Mouse (Mus musculus) stomach, embryonic 16.5 days (tissue): ENCODE data around the gene Cst9. TPM values are rescaled to one million over a fixed set of nuclear protein-coding genes. Genes with fewer than 3 reads are reported as not detected.

Experiments
- polyA plus RNA-seq: library from polyadenylated mRNA; unstranded; fragments of >200 nt; fragmentation: Nextera tagmentation; extraction: Ambion mirVana; gene quantifications from 2 replicates; pipeline ENCODE4 v1.2.1, GENCODE M21; 2015

Cst9 gene
- polyA plus RNA-seq, 1 experiment from 2014 or later: not detected

Other genes with a start within 250 kb of the Cst9 start
- 66.4 and 67.0 TPM in 2 replicates for gene Nxt1, start 162.5 kb upstream of the Cst9 start, polyA plus RNA-seq
- gene Gzf1, start 154.1 kb upstream of the Cst9 start, polyA plus RNA-seq: 18.9 and 19.6 TPM in 2 replicates
- 4.9 TPM in 2 replicates for gene Napb, start 102.7 kb upstream of the Cst9 start, polyA plus RNA-seq
- not detected in 2 replicates for gene Cstl1, start 84.8 kb upstream of the Cst9 start, polyA plus RNA-seq
- gene Cst11, start 63.6 kb upstream of the Cst9 start, polyA plus RNA-seq: not detected in 2 replicates
- not detected in 2 replicates for gene 8030411F24Rik, start 53.1 kb upstream of the Cst9 start, polyA plus RNA-seq
- not detected in 2 replicates for gene Cst12, start 45.8 kb upstream of the Cst9 start, polyA plus RNA-seq
- 2.5 and 4.3 TPM in 2 replicates for gene Cst8, start 36.4 kb upstream of the Cst9 start, polyA plus RNA-seq
- not detected in 2 replicates for gene Cst13, start 15.1 kb upstream of the Cst9 start, polyA plus RNA-seq
- gene 9230104L09Rik, start 29.9 kb downstream of the Cst9 start, polyA plus RNA-seq: not detected in 2 replicates
- 470 and 499 TPM in 2 replicates for gene Cst3, start 40.5 kb downstream of the Cst9 start, polyA plus RNA-seq
- gene Gm1330, start 168.1 kb downstream of the Cst9 start, polyA plus RNA-seq: not detected in 2 replicates
- not detected in 2 replicates for gene Gm10750, start 182.1 kb downstream of the Cst9 start, polyA plus RNA-seq